Mouse (Mus musculus) intestine, postnatal 0 days (tissue): ENCODE data around the gene Fgf18. TPM values are rescaled to one million over a fixed set of nuclear protein-coding genes. Genes with fewer than 3 reads are reported as not detected.

Experiments
- ATAC-seq: fragments of 200-750 bp; cut with Nextera tagmentation; 2 replicates; pipeline ENCODE4 v1.8.0; 2017; ENCODE audit warnings: mild to moderate bottlenecking, moderate TSS enrichment, moderate library complexity
- H3K27ac ChIP-seq: fragments of 300-500 bp; sonication (generic); 2 replicates; pipeline ENCODE4 v1.5.1; 2014; ENCODE audit warnings: mild to moderate bottlenecking, low read depth, low read length, moderate library complexity
- H3K27me3 ChIP-seq: fragments of 300-500 bp; sonication (generic); replicated peaks from 2 replicates; pipeline ENCODE4 v1.6.1; 2014; ENCODE audit warnings: low read length, mixed read lengths; ENCODE audit not compliant: control insufficient read depth, insufficient read depth
- H3K36me3 ChIP-seq: fragments of 300-500 bp; sonication (generic); 2 replicates; pipeline ENCODE4 v1.6.1; 2014; ENCODE audit warnings: mild to moderate bottlenecking, moderate library complexity; ENCODE audit not compliant: control insufficient read depth, insufficient read depth
- H3K4me1 ChIP-seq: fragments of 300-500 bp; sonication (generic); replicated peaks from 2 replicates; pipeline ENCODE4 v1.6.1; 2014; ENCODE audit warnings: antibody characterized with exemption, low read length, mixed read lengths; ENCODE audit not compliant: control insufficient read depth, insufficient read depth
- H3K4me2 ChIP-seq: fragments of 300-500 bp; sonication (generic); replicated peaks from 2 replicates; pipeline ENCODE4 v1.6.1; 2014; ENCODE audit warnings: low read depth, mild to moderate bottlenecking, moderate library complexity
- H3K4me3 ChIP-seq: fragments of 300-500 bp; sonication (generic); 2 replicates; pipeline ENCODE4 v1.5.1; 2014; ENCODE audit warnings: low read depth, low read length
- H3K9ac ChIP-seq: fragments of 300-500 bp; sonication (generic); 2 replicates; pipeline ENCODE4 v1.6.1; 2014; ENCODE audit warnings: mild to moderate bottlenecking, low read depth, low read length
- H3K9me3 ChIP-seq: fragments of 300-500 bp; sonication (generic); 2 replicates; pipeline ENCODE4 v1.6.1; 2016; ENCODE audit warnings: mixed run types; ENCODE audit not compliant: control insufficient read depth
- CTCF ChIP-seq: sonication (generic); IDR thresholded peaks from 2 replicates; pipeline ENCODE4 v1.5.1; 2016; ENCODE audit warnings: low read depth, mild to moderate bottlenecking, control low read depth, antibody characterized with exemption, moderate library complexity
- WGBS: fragments of 180-500 bp; shearing (Covaris S2); extraction: QIAGEN DNeasy Blood & Tissue Kit; methylation state at CpG from one replicate; pipeline ENCODE4 v1.1.7; 2014; 5-methylcytosine and 5-hydroxymethylcytosine counted together
- polyA plus RNA-seq: library from polyadenylated mRNA; unstranded; fragments of >200 nt; fragmentation: Nextera tagmentation; extraction: Ambion mirVana; gene quantifications from 2 replicates; pipeline ENCODE4 v1.2.1, GENCODE M21; 2015

Gene Fgf18
- polyA plus RNA-seq, 1 experiment from 2014 or later, result 1.1 TPM

GRCm38 (mm10) chr11:33127058-33127457 lies 20.1 kb downstream of the Fgf18 start:
- Histone ChIP-seq H3K27me3 (no peaks in the 10 kb centered on the region), H3K9me3 (no peaks in the 10 kb centered on the region), H3K4me1 (no peaks in the 10 kb centered on the region), H3K27ac (no peak overlapping the region), H3K4me2 (no peak overlapping the region), H3K36me3 (no peaks in the 10 kb centered on the region), H3K9ac (no peak overlapping the region), H3K4me3 (no peak overlapping the region)
- no peak for ATAC-seq
- TF ChIP-seq CTCF, result no peak

- Histone ChIP-seq H3K4me2 (peak overlapping the region; percentile 63), H3K9ac (peak overlapping the region; percentile 31; the same call in 1 of the 2 replicates), H3K4me1 (no peaks in the 10 kb centered on the region), H3K27me3 (no peaks in the 10 kb centered on the region), H3K36me3 (no peaks in the 10 kb centered on the region), H3K4me3 (peak overlapping the region; percentile 29), H3K27ac (no peak overlapping the region), H3K9me3 (no peaks in the 10 kb centered on the region)
- peak; percentile 59 for ATAC-seq
- WGBS, result 3% methylated on average over 32 of the region's 37 CpGs
- TF ChIP-seq CTCF, result peak; percentile 28
Observed at GRCm38 (mm10) chr11:33122575-33123268, 24.5 kb downstream of the Fgf18 start.

DNA sequence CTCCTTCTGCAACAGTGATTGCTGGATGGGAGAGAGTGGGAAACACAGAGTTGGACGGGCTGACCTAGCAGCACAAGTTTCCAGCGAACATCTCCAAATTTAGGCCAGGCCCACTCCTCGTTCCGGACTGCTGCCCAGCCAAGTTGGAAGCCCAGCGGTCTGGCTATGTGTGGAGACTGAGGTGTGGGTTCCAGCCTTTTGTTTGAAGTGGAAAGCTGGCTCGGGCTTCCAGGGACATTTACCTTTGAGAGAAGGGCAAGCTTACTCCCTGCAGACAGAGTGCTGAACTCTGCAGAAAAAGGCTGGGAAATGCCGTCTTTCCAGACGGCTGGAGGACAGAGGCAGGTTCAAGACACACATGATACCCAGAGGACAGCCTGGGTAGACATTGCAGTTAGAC lies 27.6 kb downstream of the Fgf18 start:
- ATAC-seq, result no peak
- no peaks in the 10 kb centered on the region for H3K9me3 ChIP-seq
- no peak for TF ChIP-seq CTCF
- no peaks in the 10 kb centered on the region for H3K4me1 ChIP-seq
- no peaks in the 10 kb centered on the region for H3K27me3 ChIP-seq
- H3K27ac ChIP-seq, result no peak overlapping the region
- H3K36me3 ChIP-seq, result no peaks in the 10 kb centered on the region
- no peak overlapping the region for H3K4me3 ChIP-seq
- no peak overlapping the region for H3K9ac ChIP-seq
- WGBS, result 76% methylated on average over 8 of the region's 8 CpGs
- no peak overlapping the region for H3K4me2 ChIP-seq

- no peak for ATAC-seq
Observed at GRCm38 (mm10) chr11:33119116-33119515, 28.1 kb downstream of the Fgf18 start.

DNA sequence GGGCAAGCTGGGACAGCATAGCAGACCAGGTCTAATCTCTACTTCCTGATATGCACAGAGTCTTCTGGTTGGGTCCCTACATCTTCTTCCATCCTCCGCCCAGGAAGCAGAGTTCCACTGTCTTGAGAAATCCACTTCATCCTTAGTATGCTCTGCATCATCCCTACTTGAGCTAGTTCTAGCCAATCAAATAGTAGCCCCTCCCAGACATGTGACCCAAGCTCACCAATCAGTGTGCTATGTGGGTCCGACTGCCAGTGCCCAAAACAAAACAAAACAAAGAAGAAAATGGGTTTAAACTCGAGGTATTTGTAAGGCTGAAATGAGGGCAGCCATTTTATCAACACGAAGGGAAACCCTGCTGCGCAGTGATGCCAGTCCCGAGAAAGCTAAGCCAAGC lies 28.7 kb downstream of the Fgf18 start:
- no peaks in the 10 kb centered on the region for H3K27me3 ChIP-seq
- H3K4me2 ChIP-seq, result no peak overlapping the region
- TF ChIP-seq CTCF, result no peak
- H3K36me3 ChIP-seq, result no peaks in the 10 kb centered on the region
- H3K9me3 ChIP-seq, result no peaks in the 10 kb centered on the region
- no peak for ATAC-seq
- 69% methylated on average over 6 of the region's 6 CpGs for WGBS
- no peak overlapping the region for H3K4me3 ChIP-seq
- H3K4me1 ChIP-seq, result no peaks in the 10 kb centered on the region
- H3K9ac ChIP-seq, result no peak overlapping the region
- H3K27ac ChIP-seq, result no peak overlapping the region

More at GRCm38 (mm10) chr11:33119116-33119515, 28.1 kb downstream of the Fgf18 start:
- Histone ChIP-seq H3K27ac (no peak overlapping the region), H3K9ac (no peak overlapping the region), H3K27me3 (no peaks in the 10 kb centered on the region), H3K9me3 (no peaks in the 10 kb centered on the region), H3K4me1 (no peaks in the 10 kb centered on the region), H3K4me2 (no peak overlapping the region), H3K36me3 (no peaks in the 10 kb centered on the region), H3K4me3 (no peak overlapping the region)
- WGBS, result 75% methylated on average over 7 of the region's 7 CpGs
- TF ChIP-seq CTCF, result no peak

GRCm38 (mm10) chr11:33115796-33116195 lies 31.4 kb downstream of the Fgf18 start:
- Histone ChIP-seq H3K9me3 (no peaks in the 10 kb centered on the region), H3K4me3 (no peak overlapping the region), H3K9ac (no peak overlapping the region), H3K27ac (no peak overlapping the region), H3K4me1 (no peaks in the 10 kb centered on the region), H3K4me2 (no peak overlapping the region), H3K36me3 (no peaks in the 10 kb centered on the region), H3K27me3 (no peaks in the 10 kb centered on the region)
- no peak for ATAC-seq
- TF ChIP-seq CTCF, result no peak
- 83% methylated on average over 3 of the region's 3 CpGs for WGBS
